Comparison of ENCODE assay signal across 8 mouse cellular contexts in the genomic region with DNA sequence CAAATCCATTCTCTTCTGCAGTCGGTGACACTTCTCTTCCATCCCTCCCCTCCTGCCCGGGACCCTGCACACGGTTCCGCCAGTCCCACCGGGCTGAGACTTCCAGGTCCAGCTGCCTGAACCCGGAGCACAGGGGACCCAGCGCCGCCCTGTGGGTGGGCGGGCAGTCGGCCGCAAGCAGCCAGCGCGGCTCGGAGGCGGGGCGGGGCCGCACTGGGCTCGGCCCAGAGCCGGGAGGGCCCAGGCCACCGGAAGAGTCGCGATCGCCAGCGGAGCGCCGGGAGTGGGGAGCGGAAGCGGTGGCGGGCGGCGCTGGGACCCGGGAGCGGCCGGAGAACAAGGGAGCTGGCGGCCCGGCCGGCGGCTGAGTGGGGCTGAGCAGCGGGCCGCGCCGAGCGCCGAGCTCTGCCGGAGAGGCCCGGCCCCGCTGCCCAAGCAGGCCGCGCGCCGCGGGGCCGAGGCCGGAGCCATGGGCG. TPM values are rescaled to one million over a fixed set of nuclear protein-coding genes. Genes with fewer than 3 reads are reported as not detected.
DNase-seq lines count a peak whose midpoint lies in the region; ATAC-seq and TF ChIP-seq lines count a peak whose summit lies in the region.

A gene (plus strand): TSS at position 257 of the 476 bp plus-strand sequence.

- peak within 1 kb of the TSS; percentile 87 for H3K4me3 ChIP-seq in embryonic facial prominence, embryonic 13.5 days
- H3K4me3 ChIP-seq in kidney, adult 2 months (ENCODE audit: insufficient read depth, low read depth, low read length), result peak within 1 kb of the TSS; percentile 97
- H3K4me3 ChIP-seq in limb, embryonic 13.5 days, result peak within 1 kb of the TSS; percentile 95
- H3K4me3 ChIP-seq in midbrain, embryonic 15.5 days, result peak within 1 kb of the TSS; percentile 90

- peak; percentile 47 for TF ChIP-seq POLR2A in kidney, adult 2 months (IDR thresholded peaks at IDR 0.05; ENCODE audit: low read depth, low read length)

- H3K27me3 ChIP-seq in embryonic facial prominence, embryonic 13.5 days, result no peaks in the 10 kb centered on the region
- no peaks in the 10 kb centered on the region for H3K27me3 ChIP-seq in kidney, adult 2 months (replicated peaks; ENCODE audit: control insufficient read depth, insufficient read depth, low read length)
- H3K27me3 ChIP-seq in limb, embryonic 13.5 days, result no peaks in the 10 kb centered on the region
- no peaks in the 10 kb centered on the region for H3K27me3 ChIP-seq in midbrain, embryonic 15.5 days (replicated peaks)

- peaks cover 26% of the 10 kb centered on the region for H3K4me1 ChIP-seq in embryonic facial prominence, embryonic 13.5 days
- peaks cover 7% of the 10 kb centered on the region; the same call in 1 of the 2 replicates for H3K4me1 ChIP-seq in kidney, adult 2 months (ENCODE audit: control insufficient read depth, insufficient read depth, low read length)
- H3K4me1 ChIP-seq in limb, embryonic 13.5 days, result peaks cover 27% of the 10 kb centered on the region
- H3K4me1 ChIP-seq in midbrain, embryonic 15.5 days, result peaks cover 37% of the 10 kb centered on the region

- peak within 1 kb of the TSS; percentile 91 for H3K4me2 ChIP-seq in embryonic facial prominence, embryonic 13.5 days
- H3K4me2 ChIP-seq in limb, embryonic 13.5 days (replicated peaks), result peak within 1 kb of the TSS; percentile 97
- peak within 1 kb of the TSS; percentile 95 for H3K4me2 ChIP-seq in midbrain, embryonic 15.5 days

- peak within 1 kb of the TSS; percentile 99 for H3K9ac ChIP-seq in embryonic facial prominence, embryonic 13.5 days
- peak within 1 kb of the TSS; percentile 98 for H3K9ac ChIP-seq in limb, embryonic 13.5 days
- H3K9ac ChIP-seq in midbrain, embryonic 15.5 days, result peak within 1 kb of the TSS; percentile 91

- H3K27ac ChIP-seq in embryonic facial prominence, embryonic 13.5 days, result peak within 1 kb of the TSS; percentile 93
- H3K27ac ChIP-seq in kidney, adult 2 months (ENCODE audit: insufficient read depth, low read depth, low read length), result peak within 1 kb of the TSS; percentile 91
- H3K27ac ChIP-seq in limb, embryonic 13.5 days, result peak within 1 kb of the TSS; percentile 93
- peak within 1 kb of the TSS; percentile 88 for H3K27ac ChIP-seq in midbrain, embryonic 15.5 days

- DNase-seq in 3134 (ENCODE audit: extremely low read depth, insufficient read length, low spot score), result peak; percentile 95
- peak; percentile 96 to 98 for DNase-seq in adrenal gland, postnatal 36 days
- DNase-seq in heart, adult 18-20 months, result peak; percentile 89 to 96
- peak; percentile 96 for DNase-seq in kidney, adult 2 months
- DNase-seq in spleen, adult 18-20 months, result peak; percentile 87 to 89

- WGBS in embryonic facial prominence, embryonic 13.5 days, result 0% methylated on average over 41 of the region's 55 CpGs
- 1% methylated on average over 54 of the region's 55 CpGs for WGBS in kidney, adult 2 months
- under 1% methylated on average over 52 of the region's 55 CpGs for WGBS in limb, embryonic 13.5 days
- under 1% methylated on average over 55 of the region's 55 CpGs for WGBS in midbrain, embryonic 15.5 days

- H3K36me3 ChIP-seq in embryonic facial prominence, embryonic 13.5 days, result peaks cover 26% of the 10 kb centered on the region
- H3K36me3 ChIP-seq in kidney, adult 2 months (ENCODE audit: control insufficient read depth, insufficient read depth, low read length), result no peaks in the 10 kb centered on the region
- H3K36me3 ChIP-seq in limb, embryonic 13.5 days, result peaks cover 25% of the 10 kb centered on the region
- peaks cover 6% of the 10 kb centered on the region for H3K36me3 ChIP-seq in midbrain, embryonic 15.5 days (replicated peaks)

- peak; percentile 93 for ATAC-seq in embryonic facial prominence, embryonic 13.5 days (ENCODE audit: insufficient number of reproducible peaks, insufficient read depth, low FRiP score, low TSS enrichment, low read depth)
- peak; percentile 96 for ATAC-seq in limb, embryonic 13.5 days (ENCODE audit: low FRiP score, low read depth)
- peak; percentile 97 for ATAC-seq in midbrain, embryonic 15.5 days (replicated peaks)

- H3K9me3 ChIP-seq in embryonic facial prominence, embryonic 13.5 days, result no peaks in the 10 kb centered on the region
- H3K9me3 ChIP-seq in limb, embryonic 13.5 days, result no peaks in the 10 kb centered on the region
- H3K9me3 ChIP-seq in midbrain, embryonic 15.5 days, result no peaks in the 10 kb centered on the region

- TF ChIP-seq CTCF in kidney, adult 2 months (conservative IDR thresholded peaks at IDR 0.05; ENCODE audit: insufficient read depth, insufficient read length, low read depth, low read length), result 0 out of 2 replicates have a peak, but pooled peaks have one; percentile 26

RNA-seq across cellular contexts. Expression of the gene that starts here (rescaled TPM):
- total RNA-seq in adrenal gland, postnatal 36 days (2021), result 10 to 100 TPM; 40.7 to 45.2 TPM
- 26.7 and 27.1 TPM in 2 replicates for polyA plus RNA-seq in embryonic facial prominence, embryonic 13.5 days (2015; fragmentation: Nextera tagmentation; extraction: Ambion mirVana)
- 10 to 100 TPM; 47.2 to 48.0 TPM for total RNA-seq in heart, adult 18-20 months (2021)
- 33.5 and 37.4 TPM in 2 replicates for polyA plus RNA-seq in kidney, adult 2 months (2012; rRNA removed)
- 28.0 and 28.7 TPM in 2 replicates for polyA plus RNA-seq in limb, embryonic 13.5 days (2015; fragmentation: Nextera tagmentation; extraction: Ambion mirVana)
- polyA plus RNA-seq in midbrain, embryonic 15.5 days (2015; fragmentation: Nextera tagmentation; extraction: Ambion mirVana), result 42.0 and 43.8 TPM in 2 replicates

Comparison
In these comparisons a context has a peak if more than half of its experiments do, and no peak if none do; other contexts are left out.
1. Peak in every context shown above with its lines: DNase-seq, ATAC-seq, H3K4me3 ChIP-seq and H3K27ac ChIP-seq.